Mouse (Mus musculus) megakaryocyte, adult 5-6 weeks (primary cell): ENCODE measurements around the gene Gm14085. TPM values are rescaled to one million over a fixed set of nuclear protein-coding genes. Genes with fewer than 3 reads are reported as not detected.
A peak's percentile ranks its signal among the peaks of the same experiment; 100 is the strongest.

Experiments
- ATAC-seq: 2 replicates; pipeline ENCODE4 v1.8.0; 2016; ENCODE audit warnings: mild to moderate bottlenecking, inconsistent platforms; ENCODE audit not compliant: poor library complexity, severe bottlenecking
- total RNA-seq, 2 experiments: library from RNA; stranded (forward) in 1 of 2; stranded (reverse) in 1 of 2; fragments of 153-499, 151-499 nt in 1 of 2; fragments of 221-1000, 200-1000 nt in 1 of 2; gene quantifications; 2 replicates each; pipeline versions ENCODE4 v1.2.3 to v1.2.4; 2015 to 2017

Gene Gm14085
- total RNA-seq, 2 experiments from 2014 or later, result 0.04 to 0.18 TPM

DNA sequence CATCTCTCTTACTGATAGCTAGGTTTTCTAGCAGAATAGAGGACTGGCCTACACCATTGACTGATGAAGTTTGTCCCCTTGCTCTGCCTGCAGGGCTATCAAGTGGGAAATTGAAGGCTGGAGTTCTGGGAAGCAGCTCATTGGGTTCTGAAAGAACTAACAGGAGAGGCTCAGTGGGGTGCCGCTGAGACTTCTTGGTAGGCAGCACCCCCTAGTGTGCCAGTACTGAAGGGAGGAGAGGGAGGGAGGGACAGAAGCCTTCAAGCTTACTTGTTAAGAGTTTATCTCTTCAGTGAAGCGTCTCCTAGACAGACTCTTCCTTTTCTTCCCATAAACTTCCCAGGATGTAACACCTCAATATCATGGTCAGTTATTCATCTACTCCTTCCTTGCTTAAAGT is 73.6 kb downstream of the Gm14085 start:
- peak; percentile 48 for ATAC-seq

DNA sequence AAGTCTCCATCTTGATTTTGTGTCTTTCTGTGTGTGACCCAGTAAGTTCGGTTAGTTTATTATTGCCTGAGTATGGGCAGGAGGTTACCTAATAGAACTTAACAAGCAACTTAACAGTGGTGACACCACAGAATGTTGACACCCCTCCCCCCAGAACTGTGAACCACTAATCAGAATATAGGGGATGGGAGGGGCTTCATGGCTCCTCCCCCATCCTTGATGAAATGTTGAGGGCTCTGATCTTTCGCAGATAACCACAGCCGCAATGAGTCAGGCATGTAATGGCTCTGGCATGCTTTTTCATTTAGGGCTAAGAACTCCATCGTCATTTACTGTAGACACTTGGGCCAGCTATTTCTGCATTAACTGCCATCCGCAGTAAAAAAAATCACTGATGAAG is 76.5 kb downstream of the Gm14085 start:
- ATAC-seq, result peak; percentile 88

DNA sequence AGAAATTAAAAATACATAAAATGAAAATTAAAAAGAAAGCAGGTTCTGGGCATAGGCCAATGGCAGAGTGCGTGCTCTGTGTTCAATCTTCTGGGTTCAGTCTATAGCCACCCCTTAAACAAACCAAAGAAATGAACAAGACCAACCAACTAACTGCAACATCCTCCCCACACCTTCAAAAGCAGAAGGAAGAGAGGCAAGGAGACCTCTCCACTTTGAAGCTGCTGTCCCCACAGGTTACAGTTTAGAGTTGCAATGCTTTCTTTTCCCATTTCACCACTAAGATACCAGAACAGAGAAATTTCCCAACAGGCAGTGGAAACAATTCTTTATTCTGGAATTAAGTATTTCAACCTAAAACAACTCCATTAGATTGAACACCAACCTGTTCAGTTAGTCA is 77.5 kb downstream of the Gm14085 start:
- peak; percentile 55 for ATAC-seq

DNA sequence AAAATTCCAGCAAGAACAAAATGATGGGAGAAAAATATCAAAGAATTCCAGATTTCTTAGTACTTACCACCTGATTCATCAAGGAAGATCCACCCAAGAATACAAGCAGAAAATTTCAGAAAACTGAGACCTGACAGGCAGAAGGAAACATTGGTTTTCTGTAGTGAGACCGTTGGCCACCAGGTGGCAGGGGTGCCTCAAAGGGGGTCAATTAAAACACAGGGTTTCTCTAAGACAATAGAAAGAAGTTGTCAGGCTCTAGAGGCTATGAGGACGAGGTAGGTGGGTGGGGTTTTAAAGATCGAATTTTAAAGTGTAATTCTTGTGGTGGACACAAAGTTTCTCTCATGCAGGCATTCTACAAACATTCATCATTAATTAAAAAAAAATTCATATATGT is 84.7 kb downstream of the Gm14085 start:
- peak; percentile 82 for ATAC-seq

DNA sequence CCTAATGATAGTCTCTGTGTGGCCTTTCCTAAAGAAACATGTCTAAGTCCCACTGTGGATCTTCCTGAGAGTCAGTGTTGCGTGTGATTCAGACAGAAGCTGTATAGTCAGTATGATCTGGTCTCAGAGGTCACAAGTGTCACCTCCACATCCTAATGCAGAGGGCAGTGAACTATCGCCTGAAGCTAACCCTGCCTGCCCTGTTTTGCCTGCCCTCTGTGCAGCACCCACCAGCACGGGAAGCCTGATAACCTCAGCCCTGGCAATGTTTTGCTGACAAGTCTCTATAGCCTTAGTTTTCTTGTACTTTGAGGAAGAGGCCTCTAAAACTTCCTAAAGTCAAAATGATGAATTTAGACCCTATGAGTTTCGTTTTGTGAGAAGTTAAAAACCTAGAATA is 85.7 kb downstream of the Gm14085 start:
- no peak for ATAC-seq

DNA sequence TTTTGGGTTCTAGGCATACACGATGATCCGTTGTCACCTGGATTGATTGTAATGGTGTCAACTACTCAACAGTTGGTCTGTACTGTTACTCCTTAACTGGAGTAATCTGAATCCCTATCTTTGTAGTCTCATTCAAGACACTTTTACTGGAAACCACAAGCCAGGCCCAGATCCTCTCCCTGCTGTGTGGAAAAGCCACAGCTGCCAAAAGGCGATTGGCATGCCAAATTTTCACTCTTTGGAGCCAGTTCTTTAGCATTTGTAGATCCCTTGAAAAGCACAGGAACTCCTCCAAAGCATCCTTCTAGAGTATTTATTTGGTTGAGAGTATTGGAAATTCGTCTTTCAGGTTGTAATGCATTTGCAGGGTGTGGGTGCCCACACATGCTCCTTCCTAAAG is 86.6 kb downstream of the Gm14085 start:
- ATAC-seq, result no peak

DNA sequence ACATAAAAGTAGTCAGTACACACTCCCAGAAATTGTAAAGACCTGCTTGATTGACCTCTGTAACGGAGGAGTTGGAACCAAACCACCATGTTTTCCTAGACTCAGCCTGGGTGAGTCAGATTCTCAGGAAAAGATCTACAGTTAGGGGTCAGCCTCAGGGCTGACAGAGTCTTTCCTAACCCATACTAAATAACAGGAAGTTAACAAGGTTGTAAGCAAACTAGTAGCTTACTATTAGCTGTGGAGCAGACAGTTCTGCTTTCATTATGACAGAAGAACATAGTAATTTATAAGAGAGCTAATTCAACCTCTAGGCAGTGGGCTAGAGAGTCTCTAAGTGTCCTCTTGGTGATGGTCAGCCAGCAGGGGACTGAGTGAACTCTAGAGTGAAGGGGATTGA is 87.7 kb downstream of the Gm14085 start:
- ATAC-seq, result peak; percentile 93

DNA sequence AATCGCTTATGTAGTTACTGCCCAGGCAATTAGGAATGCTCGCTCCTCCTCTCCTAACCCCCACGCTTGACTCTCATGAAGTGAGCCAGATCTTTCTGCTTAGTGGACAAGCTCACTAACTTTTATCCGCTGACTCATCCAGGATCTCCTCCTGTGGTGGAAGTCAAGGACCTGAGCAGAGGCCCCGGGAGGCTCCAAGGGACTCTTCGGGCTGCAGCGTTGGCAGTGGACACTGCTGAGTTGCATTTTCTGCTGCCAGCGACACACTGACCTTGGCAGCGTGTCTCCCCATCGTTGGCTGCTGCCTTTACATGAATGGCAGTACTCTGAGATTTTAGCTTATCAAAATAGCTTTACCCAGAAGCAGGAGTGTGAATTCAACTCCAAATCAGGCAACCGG is 90.7 kb downstream of the Gm14085 start:
- ATAC-seq, result no peak

DNA sequence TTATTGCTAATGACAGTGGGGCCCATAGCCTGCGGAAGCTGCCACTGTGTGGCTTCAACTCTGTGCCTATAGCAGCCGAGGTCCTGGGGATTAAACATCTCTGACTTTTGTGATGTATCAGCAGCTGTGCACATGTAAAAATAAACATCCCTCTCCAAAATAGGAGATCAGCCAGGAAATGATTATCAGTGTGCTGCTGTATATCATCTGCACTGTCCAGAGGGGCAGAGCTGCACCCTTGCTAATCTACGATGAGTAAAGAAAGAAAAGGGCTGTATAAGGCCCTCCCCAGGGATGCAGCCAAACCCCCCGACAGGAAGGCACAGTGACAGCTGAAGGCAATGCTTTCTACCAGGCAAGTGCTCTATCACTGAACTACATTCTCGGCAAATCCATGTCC is 91.6 kb downstream of the Gm14085 start:
- ATAC-seq, result no peak

DNA sequence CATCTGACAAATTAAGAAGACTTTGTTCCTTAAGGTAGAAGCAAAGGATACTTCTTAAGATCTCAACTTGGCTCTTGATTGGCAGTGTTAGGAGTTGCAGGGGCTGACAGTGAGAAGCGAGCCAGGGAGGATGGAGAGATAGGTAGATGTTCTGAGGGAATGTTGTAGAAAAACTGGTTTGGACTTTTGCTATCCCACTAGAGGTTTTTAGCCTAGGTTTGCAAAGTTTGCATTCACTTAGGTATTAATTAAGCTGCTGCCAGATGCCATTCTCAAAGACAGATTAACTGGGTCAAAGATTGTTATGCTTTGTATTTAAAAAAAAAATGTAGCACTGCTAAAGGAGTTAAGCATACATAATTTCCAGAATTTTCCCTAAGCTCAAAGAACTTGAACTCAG is 92.6 kb downstream of the Gm14085 start:
- no peak for ATAC-seq

Other genes starting within 250 kb of the Gm14085 start
- gene Duox2, start 186.5 kb upstream of the Gm14085 start, total RNA-seq (2015), result not detected in 2 replicates
- not detected in 2 replicates for gene Duox2, start 186.5 kb upstream of the Gm14085 start, total RNA-seq (2017)
- gene Duoxa2, start 186.0 kb upstream of the Gm14085 start, total RNA-seq (2015), result not detected in 2 replicates
- not detected in 2 replicates for gene Duoxa2, start 186.0 kb upstream of the Gm14085 start, total RNA-seq (2017)
- not detected in 2 replicates for gene Duoxa1, start 171.2 kb upstream of the Gm14085 start, total RNA-seq (2015)
- not detected in 2 replicates for gene Duoxa1, start 171.2 kb upstream of the Gm14085 start, total RNA-seq (2017)
- not detected in 2 replicates for gene Duox1, start 169.3 kb upstream of the Gm14085 start, total RNA-seq (2015)
- gene Duox1, start 169.3 kb upstream of the Gm14085 start, total RNA-seq (2017), result not detected in 2 replicates
- gene Shf, start 115.8 kb upstream of the Gm14085 start, total RNA-seq (2015), result 0.31 and 2.1 TPM in 2 replicates
- 0.81 and 1.5 TPM in 2 replicates for gene Shf, start 115.8 kb upstream of the Gm14085 start, total RNA-seq (2017)
- 9.8 and 11.4 TPM in 2 replicates for gene Slc28a2, start 58.5 kb upstream of the Gm14085 start, total RNA-seq (2015)
- gene Slc28a2, start 58.5 kb upstream of the Gm14085 start, total RNA-seq (2017), result 12.6 and 14.9 TPM in 2 replicates
- gene Gatm, start 126.4 kb downstream of the Gm14085 start, total RNA-seq (2015), result 19.8 and 29.9 TPM in 2 replicates
- 13.7 and 20.8 TPM in 2 replicates for gene Gatm, start 126.4 kb downstream of the Gm14085 start, total RNA-seq (2017)
- gene AA467197, start 152.0 kb downstream of the Gm14085 start, total RNA-seq (2015), result 50.1 and 66.9 TPM in 2 replicates
- 103 and 129 TPM in 2 replicates for gene AA467197, start 152.0 kb downstream of the Gm14085 start, total RNA-seq (2017)
- gene Slc30a4, start 217.7 kb downstream of the Gm14085 start, total RNA-seq (2015), result 1.2 and 1.9 TPM in 2 replicates
- gene Slc30a4, start 217.7 kb downstream of the Gm14085 start, total RNA-seq (2017), result 1.9 and 2.2 TPM in 2 replicates